Mouse (Mus musculus): ENCODE results near the gene Pold1.

Pold1 gene

DNA sequence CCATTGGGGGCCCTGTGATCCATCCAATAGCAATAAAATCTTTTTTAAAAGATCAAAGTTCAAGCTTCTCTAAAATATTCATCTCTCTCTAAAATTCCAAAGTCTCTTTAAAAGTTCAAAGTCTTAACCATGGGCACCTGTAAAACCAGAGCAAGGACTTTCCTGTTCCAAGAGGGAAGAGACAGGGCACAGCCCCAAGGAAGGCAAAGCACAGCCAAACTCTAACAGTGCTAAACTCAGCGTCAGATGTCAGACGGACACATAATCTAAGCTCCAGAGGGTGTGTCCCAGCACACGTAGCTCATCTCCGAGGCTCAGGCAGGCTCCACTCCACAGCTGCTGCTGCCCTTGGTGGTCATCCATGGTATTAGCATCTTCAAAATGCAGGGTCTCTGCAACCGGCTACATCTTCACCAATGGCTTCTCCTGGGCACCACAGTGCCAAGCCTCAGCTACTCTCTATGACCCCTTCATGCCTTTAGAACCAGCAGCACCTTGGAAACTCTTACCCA lies 27.7 kb upstream of the Pold1 start:
- no peak for DNase-seq

DNA sequence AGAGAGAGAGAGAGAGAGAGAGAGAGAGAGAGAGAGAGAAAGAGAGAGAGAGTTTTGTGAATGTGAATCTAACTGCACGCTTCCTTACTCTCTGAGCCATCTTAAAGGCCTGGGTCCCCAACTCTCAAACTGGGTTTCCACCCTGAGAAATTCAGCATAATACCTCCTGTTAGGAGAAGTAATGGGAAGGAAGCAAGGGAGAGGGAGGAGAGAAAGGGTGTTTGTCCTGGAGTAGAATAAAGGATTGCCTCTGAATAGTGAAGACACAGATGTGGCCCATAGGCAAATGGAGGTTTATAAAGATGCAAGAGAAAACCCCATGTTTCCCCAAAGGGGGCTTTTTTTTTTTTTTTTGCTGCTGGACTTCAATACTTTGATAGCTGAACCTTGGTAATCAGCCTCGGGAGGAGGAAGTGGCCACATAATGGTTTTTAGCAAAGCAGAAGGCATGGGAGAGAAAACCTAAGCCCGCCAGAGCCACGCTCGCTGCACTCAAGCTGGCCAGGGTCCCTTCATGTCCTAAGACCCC lies 24.4 kb upstream of the Pold1 start:
- no peak for DNase-seq

DNA sequence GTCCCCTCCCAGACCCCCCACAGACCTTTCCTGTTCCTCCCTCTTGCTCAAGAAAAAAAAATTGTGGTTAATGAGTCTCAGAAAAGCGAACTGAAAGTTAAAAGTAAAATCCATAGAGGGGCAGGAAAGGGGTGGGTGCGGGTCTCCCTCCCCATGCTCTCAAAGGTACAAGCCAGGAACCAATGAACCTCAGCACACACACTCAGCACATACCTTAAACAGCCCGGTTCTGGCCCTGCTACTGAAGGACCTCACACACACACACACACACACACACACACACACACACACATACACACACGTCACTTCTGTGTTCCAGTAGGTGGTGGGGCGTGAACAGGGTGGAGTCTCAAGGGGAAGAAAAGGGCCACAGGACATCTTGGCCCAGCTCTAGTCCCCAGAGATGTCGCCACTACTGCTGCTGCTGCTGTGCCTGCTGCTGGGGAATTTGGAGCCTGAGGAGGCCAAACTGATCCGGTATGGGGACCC lies 23.6 kb upstream of the Pold1 start, which contains the start of gene Napsa:
TSS of gene Napsa (plus strand) at position 168 of the 489 bp plus-strand sequence.
- no peak for DNase-seq

DNA sequence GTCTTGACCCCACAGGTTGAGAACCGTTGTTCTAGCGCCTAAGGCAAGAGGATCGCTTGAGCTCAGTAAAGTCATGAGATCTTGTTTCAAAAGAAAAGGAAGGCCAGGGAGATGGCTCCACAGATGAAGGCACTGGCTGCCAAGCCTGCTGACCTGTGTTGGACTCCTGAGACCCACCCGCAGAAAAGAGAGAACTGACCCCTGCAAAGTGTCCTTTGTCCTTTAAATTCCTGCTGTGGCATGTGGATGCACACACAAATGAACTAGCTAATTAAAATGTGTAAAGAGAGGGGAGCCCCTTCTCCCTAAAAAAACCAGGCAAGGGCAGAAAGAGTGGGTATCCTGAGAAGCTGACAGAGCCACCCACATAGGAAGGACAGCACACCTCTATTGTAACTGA lies 23.2 kb upstream of the Pold1 start:
- DNase-seq = no peak

DNA sequence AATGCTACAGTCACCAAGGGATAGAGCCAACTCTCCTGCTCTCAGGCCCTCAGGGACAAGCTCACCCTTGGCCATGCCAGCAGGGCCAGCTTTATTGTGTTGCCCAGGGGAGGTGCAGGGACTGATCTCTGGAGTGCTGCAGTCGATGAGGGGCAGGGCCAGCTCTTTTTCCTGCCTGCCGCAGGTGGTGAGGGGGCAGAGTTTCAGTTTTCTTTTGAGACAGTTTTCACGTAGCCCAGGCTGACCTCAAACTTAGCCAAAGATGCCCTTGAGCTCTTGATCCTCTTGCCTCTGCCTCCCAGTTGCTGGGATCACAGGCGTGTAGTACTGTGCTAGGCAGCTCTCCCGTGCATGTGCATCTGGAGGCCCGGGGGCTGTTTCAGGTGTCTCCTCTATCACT lies 22.3 kb upstream of the Pold1 start:
- no peak for DNase-seq

GRCm38 (mm10) chr7:44568803-44569202 lies 20.2 kb upstream of the Pold1 start:
- no peak for DNase-seq

- DNase-seq = no peak
These were observed 16.8 kb upstream of the Pold1 start for GRCm38 (mm10) chr7:44565414-44565813.

GRCm38 (mm10) chr7:44564486-44564885 lies 15.8 kb upstream of the Pold1 start:
- DNase-seq = no peak

DNA sequence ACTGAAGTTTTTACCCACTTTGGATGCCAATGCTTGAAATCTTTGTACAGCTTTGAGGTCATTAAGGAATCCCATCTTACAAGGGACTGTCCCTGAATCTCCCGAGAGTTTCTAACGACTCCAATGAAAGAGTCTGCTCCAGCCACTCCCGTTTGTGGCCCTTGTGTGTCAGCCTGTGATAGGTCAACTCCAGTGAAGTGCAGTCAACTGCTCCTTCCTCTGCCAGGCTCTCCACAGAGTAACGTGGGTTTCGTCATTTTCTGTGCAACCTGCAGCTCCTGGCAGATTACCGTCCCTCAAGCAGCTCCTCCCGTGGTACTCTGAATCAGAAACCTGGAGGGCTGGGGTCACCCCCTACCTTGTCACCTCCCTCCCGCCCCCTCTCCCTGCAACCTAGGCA lies 14.6 kb upstream of the Pold1 start:
- no peak for DNase-seq

DNA sequence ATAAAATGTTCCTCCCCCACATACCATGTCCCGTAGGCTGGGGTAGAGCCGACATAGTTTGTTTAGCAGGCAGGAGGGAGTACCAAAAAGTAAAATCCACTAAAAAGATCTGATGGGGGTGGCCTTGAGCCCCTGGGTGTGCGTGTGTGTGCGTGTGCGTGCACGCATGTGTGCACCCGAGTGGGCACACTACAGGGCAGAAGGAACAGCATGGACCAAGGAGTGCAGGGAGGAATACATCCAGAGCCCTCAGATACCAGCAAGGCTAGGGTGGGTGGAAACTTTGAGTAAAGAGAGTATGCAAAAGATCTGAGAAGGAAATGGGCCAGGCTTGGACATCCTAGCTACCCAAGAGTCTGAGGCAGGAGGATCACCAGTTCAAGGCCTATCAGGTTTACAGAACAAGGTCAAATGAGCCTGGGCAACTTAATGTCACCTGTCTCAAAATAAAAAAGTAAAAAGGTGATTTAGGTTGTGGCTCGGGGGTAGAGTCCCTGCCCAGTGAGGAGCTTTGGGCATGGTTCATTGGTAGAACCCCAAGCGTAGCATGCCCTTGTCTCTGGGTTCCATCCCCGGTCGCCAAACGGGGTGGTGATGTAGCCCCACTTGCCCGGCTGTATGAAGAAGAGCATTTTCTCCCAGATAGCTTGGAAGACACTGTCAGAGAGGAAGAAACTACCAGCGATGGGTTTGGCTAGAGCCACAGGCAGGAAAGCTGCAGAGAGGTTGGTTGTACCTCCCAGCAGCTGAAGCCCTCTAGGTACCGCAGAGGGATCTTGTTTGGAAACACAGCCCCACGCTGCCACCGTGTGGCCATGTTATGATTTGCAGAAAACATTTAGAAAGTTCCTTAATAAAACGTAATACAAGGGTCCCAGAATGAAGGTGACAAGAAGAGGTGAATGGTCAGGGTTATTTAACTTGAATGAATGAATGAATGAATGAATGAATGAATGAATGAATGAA lies 12.1 kb upstream of the Pold1 start:
- peak; percentile 88 for DNase-seq

DNA sequence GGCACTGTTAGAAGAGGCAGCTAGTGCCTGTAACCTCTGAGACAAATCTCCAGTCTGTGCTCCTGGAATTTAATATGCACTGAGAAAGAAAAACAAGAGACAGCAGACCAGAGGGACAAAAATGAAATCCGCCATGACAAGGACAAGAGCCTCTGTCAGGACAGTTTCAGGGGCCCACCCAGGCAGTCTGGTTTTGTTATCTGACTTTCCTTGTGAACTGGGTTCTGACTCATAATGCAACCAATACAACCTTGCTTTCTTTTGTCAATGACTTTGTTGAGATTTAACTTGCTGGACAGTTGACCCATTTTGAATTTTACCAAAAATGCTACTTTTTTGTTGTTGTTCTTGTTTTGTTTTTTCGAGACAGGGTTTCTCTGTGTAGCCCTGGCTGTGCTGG lies 9.0 kb upstream of the Pold1 start:
- DNase-seq = no peak

GRCm38 (mm10) chr7:44553826-44554225 lies 5.2 kb upstream of the Pold1 start, which contains the start of gene Nr1h2:
TSS of gene Nr1h2 (minus strand) at chr7:44553951.
- DNase-seq = peak; percentile 97

DNA sequence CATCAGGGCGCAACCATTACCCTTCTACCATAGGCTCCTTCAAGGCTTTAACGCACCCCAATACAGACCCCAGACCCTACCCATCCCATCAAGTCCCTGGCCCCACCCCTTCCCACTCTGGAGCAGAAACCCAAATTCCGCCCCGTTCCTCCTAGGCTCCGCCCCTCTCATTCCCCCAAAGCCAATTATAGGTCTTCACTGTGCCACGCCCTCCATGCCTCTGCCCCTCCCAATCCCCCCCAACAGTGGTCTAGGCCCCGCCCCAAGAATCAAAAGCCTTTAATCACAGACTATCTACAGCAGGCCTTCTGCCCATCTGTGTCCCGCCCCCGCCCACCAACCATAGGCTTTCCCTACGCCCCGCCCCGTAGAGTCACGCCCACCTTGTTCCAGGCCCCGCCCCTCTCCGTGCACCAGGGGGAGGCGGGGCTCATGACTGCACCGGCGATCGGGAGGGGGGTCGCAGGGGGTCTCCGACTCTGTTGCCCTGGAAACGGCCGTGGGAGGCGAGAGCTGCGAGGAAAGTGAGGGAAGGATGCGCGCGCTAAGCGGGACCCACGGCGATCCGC lies 4.6 kb upstream of the Pold1 start:
- peak; percentile 93 for DNase-seq

- DNase-seq = no peak
These were observed 3.7 kb upstream of the Pold1 start for GRCm38 (mm10) chr7:44552141-44552908.

- no peak for DNase-seq
These were observed 3.1 kb upstream of the Pold1 start for GRCm38 (mm10) chr7:44551731-44552130.

- no peak for DNase-seq
These were observed 2.7 kb upstream of the Pold1 start for GRCm38 (mm10) chr7:44551301-44551700.

DNA sequence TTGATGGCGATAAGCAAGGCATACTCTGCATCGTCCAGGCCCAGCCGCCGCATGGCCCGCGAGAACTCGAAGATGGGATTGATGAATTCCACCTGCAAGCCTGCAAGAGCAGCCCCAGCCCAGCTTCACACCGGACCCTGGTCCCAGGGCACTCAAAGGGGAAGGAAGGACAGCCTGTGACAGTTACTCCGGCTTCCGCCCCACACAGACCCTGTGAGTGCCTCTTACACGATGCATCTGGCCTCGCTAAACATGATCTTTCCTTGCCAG lies 1.7 kb upstream of the Pold1 start:
- DNase-seq = no peak

- no peak for DNase-seq
These were observed 1.2 kb upstream of the Pold1 start for GRCm38 (mm10) chr7:44549621-44550408.

DNA sequence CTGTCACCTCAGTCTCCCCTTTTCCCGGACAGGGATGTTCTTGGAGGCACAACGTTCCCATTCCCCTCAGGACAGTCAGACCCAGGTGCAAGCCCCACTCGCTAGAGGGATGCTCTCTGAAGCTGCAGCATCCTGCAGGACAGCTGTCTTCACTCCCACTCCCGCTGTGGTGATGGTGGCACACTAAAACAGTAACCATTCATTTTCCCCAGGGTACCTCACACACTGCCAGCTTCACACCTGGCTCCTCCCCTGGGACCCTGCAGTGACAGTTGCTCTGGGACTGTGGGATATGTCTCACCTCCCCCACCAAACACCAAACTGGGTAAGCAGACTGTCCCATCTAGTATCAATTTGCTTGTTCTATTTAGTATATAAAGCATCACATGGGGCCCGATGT lies 924 bp downstream of the Pold1 start:
- peak; percentile 18 for DNase-seq

GRCm38 (mm10) chr7:44547041-44547440 lies 1.6 kb downstream of the Pold1 start:
- DNase-seq = no peak

DNA sequence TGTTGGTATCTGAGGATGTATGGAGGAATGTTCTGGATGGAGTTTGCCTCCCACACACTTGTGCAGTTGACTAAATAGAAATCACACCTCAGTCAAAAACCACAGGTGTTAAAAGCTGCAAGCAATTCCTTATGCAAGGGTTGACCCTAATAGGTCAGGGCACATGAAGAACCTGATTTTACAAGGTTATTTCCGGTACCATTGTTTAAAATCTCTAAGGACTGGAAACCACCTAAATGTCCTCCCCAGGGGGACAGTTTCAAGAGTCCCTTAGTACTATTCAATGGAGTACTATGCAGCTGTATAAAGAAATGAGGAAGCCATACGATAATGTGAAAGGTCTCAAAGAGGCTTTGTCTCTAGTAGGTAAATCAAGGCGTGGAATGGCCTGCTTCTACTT lies 2.4 kb downstream of the Pold1 start:
- DNase-seq = no peak

GRCm38 (mm10) chr7:44543071-44543470 lies 5.6 kb downstream of the Pold1 start:
- no peak for DNase-seq
